Mouse (Mus musculus) common myeloid progenitor, adult 5-6 weeks (primary cell): ENCODE results near the gene Glod4. TPM values are rescaled to one million over a fixed set of nuclear protein-coding genes. Genes with fewer than 3 reads are reported as not detected.
A peak's percentile ranks its signal among the peaks of the same experiment; 100 is the strongest.

ENCODE experiments used
- ATAC-seq: replicated peaks from 2 replicates; pipeline ENCODE4 v1.8.0; 2016; ENCODE audit warnings: low read depth, mild to moderate bottlenecking, moderate TSS enrichment, inconsistent platforms; ENCODE audit not compliant: poor library complexity, severe bottlenecking
- total RNA-seq: library from RNA; stranded (forward); fragments of 200-1000, 187-1606 nt; gene quantifications from 2 replicates; pipeline ENCODE4 v1.2.3, GENCODE M21; 2017

Gene Glod4
- total RNA-seq, 1 experiment from 2014 or later, result 244 TPM

DNA sequence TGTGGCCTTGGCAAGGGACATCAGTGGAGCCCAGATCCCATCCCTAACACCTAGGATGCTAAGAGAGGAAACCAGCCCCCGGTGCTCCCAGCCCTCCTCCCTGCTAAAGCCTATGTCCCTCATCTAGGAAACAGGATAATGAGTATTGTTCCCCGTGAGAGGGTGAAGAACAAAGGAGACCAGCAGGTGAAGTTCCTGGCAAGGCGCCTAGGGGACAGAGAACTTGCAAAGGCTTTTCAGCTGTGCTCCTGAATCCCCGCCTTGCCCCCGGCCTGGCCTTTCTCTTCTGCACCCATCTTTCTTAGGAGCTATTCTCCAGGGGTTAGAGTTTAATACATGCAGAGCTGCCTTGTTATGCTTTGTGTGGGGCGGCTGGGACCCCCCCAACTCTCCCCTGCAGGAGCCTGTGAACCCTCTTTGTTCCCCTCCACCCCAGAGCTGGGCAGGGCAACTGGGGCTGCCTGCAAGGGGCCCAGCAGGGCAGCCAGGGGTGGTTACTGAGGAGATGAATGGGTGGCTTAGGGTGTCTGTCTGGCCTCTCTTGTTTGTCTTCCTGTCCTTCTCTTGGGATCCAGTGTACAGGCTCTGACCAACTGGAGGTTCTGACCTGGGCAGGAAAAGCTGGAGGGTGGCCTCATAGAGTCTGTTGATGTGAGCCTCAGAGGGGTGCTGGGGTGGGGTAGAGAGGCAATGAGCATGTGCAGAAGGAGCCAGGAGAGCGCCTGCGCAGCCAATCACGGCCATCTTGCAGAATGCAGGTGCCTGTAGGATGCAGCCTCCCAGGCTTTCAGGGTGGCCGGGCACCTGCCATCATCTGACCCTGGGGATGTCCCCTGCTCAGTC is 16.9 kb upstream of the Glod4 start:
- no peak for ATAC-seq

GRCm38 (mm10) chr11:76258511-76258910 is 15.0 kb upstream of the Glod4 start:
- no peak for ATAC-seq

GRCm38 (mm10) chr11:76257386-76257785 is 13.9 kb upstream of the Glod4 start:
- ATAC-seq, result no peak

DNA sequence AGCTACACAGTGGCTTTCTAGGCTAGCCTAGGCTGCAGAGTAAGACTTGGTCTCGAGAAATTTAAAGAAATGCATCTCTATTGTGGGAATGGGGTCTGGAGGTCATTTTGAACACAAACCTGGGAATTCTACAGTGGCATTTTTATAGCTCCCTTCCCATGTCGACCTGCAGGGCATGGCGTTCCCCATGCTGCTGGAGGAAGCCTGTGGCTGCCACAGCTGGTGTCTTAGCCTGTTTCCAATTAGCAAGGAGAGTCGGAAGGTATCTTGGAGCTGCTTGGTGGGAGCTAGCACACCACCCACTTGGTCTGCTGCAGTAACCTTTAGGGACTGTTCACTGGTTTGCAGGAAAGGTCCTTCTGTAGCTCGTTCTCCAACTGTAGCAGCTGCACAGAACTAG is 12.6 kb upstream of the Glod4 start:
- no peak for ATAC-seq

GRCm38 (mm10) chr11:76255431-76256001 is 12.0 kb upstream of the Glod4 start:
- no peak for ATAC-seq

DNA sequence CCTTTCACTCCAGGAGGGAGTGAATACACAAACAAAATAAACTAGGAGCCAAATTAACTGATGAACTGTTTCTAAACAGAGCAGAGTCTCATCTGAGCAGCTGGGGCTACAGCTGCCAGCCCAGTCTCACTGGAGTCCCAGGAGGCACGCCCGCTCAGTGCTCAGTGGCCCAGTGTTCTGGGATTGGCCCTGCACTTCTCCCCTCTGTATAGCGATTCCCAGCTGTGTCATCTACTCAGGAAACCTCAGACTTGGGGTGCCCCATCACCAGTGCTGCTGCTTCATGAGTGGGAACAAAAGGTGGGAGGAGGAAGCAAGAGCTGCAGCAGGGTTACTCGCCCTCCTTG is 10.4 kb upstream of the Glod4 start:
- no peak for ATAC-seq

DNA sequence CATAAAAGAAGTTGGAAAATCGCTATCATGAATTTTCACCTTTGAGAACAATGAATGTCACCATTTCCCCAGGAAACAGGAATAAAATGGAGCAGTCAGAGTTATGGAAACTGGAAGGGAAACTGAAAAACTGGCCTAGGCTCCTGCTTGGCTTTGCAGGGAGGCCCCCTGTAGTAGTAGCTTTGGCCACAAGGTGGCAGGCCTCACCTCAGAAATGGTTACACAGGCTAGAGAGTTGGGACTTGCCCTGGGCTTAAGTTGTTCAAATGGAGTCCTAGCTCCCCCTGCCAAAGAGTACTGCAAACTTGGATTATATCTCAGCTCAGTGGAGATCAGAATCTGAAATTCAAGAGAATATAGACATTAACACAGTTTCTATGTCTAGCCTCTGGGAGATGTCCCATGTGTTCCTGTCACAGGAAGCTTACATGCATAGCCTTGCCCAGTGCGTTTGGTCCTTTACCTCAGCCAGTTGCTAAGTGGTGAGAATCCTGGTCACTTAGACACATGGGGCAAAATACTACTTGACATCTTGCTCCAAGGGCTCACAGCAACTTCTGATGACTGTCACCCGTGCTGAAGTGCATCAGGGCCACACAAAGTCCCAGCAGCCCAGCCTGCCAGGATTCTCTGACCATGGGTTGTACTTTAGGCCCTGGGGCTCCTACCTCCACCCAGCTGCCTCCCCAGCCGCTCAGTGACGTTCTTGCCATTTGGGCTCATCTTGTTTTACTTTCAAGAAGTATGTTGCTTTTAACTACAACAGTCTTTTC is 9.8 kb upstream of the Glod4 start:
- peak; percentile 90 for ATAC-seq

DNA sequence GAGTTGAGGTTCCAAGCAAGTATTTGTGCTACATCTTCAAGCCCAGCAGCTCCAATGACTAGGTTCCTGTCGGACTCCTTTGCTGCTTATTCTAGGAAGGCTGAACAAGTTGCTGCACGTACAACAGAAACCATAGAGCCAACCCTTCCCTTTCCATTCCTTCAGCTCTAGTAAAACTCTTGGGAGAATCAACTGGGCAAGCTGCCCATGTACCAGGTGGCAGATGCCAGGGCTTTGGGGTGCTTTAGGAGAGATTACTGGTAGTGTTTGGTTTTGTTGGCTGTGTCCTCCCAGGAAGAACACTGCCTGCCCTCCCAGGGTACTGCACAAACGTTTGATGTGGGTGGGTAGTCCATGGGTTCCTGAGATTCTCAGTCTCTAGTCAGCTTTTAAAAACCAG is 8.5 kb upstream of the Glod4 start:
- no peak for ATAC-seq

DNA sequence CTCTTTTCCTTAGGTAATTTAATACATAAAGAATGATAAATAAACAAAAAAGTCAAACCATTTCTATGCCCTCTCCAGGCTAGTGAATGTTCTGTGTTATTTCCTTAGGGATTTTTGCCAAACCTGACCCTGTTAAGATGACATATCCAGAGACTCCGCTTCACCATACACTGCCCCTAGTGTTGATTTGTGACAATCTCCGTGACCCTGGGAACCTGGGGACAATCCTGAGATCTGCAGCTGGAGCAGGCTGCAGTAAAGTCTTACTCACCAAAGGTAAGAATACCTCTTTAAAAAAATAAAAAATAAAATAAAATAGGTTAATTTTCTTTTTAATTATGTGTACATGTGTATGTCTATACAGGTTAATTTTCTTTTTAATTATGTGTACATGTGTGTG is 3.7 kb upstream of the Glod4 start:
- no peak for ATAC-seq

DNA sequence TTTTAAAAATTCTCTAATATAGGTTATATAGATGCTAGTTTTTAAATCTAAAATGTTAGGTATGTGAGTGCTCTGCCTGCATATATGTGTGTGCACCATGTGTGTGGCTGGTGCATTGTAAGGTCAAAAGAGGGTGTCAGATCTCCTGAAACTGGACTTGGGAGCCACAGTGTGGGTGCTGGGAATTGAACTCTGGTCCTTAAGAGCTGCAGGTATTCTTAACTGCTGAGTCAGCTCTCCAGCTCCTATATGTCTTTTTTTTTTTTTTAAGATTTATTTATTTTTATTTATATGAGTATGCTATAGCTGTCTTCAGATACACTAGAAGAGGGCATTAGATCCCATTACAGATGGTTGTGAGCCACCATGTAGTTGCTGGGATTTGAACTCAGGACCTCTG is 2.9 kb upstream of the Glod4 start:
- no peak for ATAC-seq

GRCm38 (mm10) chr11:76243811-76244546 is 454 bp upstream of the Glod4 start:
- ATAC-seq, result no peak

- ATAC-seq, result no peak
Measured at GRCm38 (mm10) chr11:76239750-76240149, 3.8 kb downstream of the Glod4 start.

- ATAC-seq, result no peak
Measured at GRCm38 (mm10) chr11:76236136-76236535, 7.4 kb downstream of the Glod4 start.

GRCm38 (mm10) chr11:76225051-76225450 is 18.5 kb downstream of the Glod4 start:
- no peak for ATAC-seq

- no peak for ATAC-seq
Measured at GRCm38 (mm10) chr11:76224631-76225030, 18.9 kb downstream of the Glod4 start.

DNA sequence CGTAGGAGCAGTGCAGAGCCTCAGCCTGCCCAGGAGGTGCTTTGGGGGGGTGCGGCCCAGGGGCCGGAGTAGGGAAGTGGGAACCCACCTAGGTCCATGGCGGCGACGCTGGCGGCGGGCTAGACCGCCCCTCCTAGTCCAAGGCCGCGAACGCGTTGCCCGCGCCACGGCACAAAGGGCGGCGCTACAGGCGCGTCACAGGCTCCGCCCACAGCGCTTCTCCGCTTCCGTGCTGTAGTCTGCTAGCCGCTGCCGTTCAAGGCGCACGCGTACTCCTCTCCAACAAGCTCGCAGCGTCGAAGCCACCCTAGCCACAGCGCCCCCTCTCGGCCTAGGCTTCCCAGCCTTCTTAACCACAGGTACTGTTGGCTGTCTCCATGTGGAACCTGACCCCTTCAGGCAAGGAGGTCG is 26.1 kb downstream of the Glod4 start, which contains the start of the genes Dbil5 and Gemin4:
Dbil5 (plus strand) TSS at position 219 of the 411 bp plus-strand sequence.
Gemin4 (minus strand) TSS at position 275 of the 411 bp plus-strand sequence.
- peak; percentile 99 for ATAC-seq

- no peak for ATAC-seq
Measured at GRCm38 (mm10) chr11:76216681-76217389, 26.7 kb downstream of the Glod4 start.

DNA sequence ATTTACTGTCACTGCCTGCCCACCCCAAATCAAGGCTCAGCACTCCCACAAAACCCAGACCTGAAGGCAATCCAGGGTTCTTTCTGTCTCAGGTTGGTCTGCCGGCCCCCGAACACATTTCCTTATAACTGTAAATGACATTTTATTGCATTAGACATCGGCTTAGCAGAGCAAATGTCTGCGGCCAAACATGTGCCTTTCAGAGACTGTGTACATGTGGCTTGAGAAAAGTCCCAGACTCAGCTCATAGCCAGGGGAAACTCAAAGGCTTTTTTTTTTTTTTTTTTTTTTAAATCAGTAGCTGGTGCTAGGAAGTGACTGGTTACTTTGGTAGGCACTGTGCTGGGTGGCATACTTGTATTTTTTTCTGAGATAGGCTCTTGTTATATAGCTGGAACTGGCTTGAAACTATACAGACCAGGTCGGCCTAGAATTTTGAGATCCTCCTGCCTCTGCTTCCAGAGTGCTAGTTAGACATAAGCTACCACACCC is 27.4 kb downstream of the Glod4 start:
- no peak for ATAC-seq

- no peak for ATAC-seq
Measured at GRCm38 (mm10) chr11:76215011-76215410, 28.5 kb downstream of the Glod4 start.
